Mouse (Mus musculus) mesoderm, embryonic 11.5 days (tissue): ENCODE data around the gene Rgp1.

ENCODE experiments used
- DNase-seq: peaks from one replicate; pipeline ENCODE4 v3.0.0-alpha.2; 2012; ENCODE audit warnings: low read depth, low spot score

Rgp1 gene

DNA sequence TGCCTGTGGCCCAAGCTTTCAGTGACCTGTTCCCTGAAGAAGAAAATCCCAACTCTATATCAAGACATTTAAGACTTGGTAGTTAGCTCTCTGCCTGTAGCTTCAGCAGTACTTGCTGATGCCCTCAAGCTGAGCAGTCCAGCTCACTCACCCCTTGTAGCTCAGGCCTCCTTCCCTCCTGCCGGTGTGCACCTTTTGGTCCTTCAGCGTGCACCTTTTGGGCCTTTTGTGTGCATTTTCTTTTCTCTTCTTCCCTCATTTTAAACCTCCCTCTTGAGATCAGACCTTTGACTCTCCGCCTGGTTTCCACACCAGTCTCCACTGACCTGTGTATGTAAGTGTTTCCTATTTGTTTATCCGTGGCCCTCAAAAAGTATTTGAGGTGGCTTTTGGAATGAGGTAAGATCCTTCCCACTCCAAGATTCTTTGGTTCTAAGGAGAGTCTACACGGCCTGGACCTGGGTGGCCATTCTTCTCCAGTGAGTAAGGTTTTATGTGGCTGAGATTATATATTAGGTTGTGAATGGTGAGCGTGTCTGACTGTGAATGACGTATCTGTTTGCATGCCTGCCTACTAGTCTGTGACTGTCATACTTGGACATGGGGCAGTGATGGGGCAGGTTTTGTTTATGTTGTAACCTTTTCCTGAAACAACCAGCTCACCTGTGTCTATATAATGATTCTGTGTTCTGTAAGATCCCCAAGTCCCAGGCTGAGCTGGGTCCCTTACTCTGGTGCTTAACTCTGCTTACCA is 56.3 kb downstream of the Rgp1 start:
- no peak for DNase-seq

DNA sequence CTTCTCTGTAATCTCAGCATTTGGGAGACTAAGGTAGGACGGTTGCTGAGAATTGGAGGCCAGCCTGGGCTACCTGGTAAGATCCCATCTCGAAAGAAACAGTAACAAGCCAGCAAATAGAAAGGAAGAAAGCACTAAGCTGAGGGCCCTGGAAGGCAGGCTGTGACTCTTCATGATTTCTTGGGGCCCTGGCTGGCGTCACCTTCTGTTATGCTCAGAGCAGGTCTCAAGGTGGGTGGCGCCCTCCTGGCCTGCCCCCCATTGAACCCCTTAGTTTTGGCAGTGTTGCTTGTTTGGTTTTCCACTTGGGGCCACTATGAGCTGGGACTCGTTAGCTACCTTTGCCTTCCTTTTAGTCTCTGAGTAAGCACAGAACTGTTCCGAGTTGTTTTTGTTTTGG is 58.2 kb downstream of the Rgp1 start:
- DNase-seq = no peak
